Mouse (Mus musculus) layer of hippocampus, adult 18-20 months (tissue): ENCODE measurements around the gene Fkbp5. TPM values are rescaled to one million over a fixed set of nuclear protein-coding genes. Genes with fewer than 3 reads are reported as not detected.

Source experiments
- DNase-seq, 2 experiments: peaks; one replicate each; pipeline ENCODE4 v3.0.0; 2022; ENCODE audit warnings: low spot score in 2 of 2
- microRNA-seq, 2 experiments: library from miRNA; unstranded; fragments of <30 nt; microRNA quantifications; one replicate each; pipeline ENCODE4 v1.2.0; 2021
- total RNA-seq, 2 experiments: library from RNA; stranded (reverse); gene quantifications; 2 replicates each; pipeline ENCODE4 v1.2.3; 2021

Gene Fkbp5
- total RNA-seq, 2 experiments from 2014 or later: 81.9 to 84.3 TPM

GRCm38 (mm10) chr17:28349901-28350465 lies 167.3 kb downstream of the Fkbp5 start:
- DNase-seq: no peak

DNA sequence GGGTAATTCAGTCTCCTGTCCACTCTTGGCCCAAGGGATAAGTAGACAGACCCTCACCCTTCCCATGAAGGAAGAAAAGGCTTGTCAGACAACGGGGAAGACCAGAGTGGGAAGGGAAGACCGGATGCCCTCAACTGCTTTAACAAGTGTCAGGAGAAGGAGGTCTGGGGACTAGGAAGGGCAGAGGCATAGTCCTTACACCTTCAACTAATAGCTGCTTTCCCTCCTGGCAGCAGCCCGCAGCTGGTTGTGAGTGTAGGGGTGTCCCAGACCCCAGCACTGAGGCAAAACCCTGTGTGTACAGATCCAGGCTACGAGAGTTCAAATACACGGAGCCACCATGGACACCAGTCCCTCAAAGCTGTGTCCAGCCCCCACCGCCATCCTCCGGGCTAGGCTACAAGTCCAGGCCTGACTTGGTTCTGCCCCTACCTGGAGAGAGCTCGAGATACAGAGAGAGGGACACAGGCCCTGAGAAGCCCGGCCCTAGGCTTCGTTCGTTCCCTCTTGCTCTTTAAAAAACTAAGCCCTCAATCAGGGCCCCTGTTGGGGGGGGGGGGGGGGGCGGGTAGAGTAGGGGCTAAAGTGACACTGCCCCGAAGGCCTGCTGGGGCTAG lies 168.0 kb downstream of the Fkbp5 start:
- no peak for DNase-seq

Small RNA genes within 50 kb of the gene (microRNA-seq; reads per million reads assigned to microRNA genes)
- gene Gm25195 (0 reads per million in 2 experiments), gene Mir6969 (0 reads per million in 2 experiments)

Other genes with a start within 250 kb of the Fkbp5 start
- gene Fance, start 204.0 kb downstream of the Fkbp5 start, total RNA-seq: 10 to 100 TPM; 22.8 to 26.0 TPM
- 100 to 1,000 TPM; 356 to 365 TPM for gene Rpl10a, start 189.1 kb downstream of the Fkbp5 start, total RNA-seq
- 1 to 10 TPM; 2.0 to 2.4 TPM for gene Tead3, start 166.7 kb downstream of the Fkbp5 start, total RNA-seq
- not detected for gene Tulp1, start 152.3 kb downstream of the Fkbp5 start, total RNA-seq
- gene Armc12, start 13.3 kb upstream of the Fkbp5 start, total RNA-seq: not detected
- gene Clpsl2, start 31.9 kb upstream of the Fkbp5 start, total RNA-seq: not detected
- gene Clps, start 43.2 kb upstream of the Fkbp5 start, total RNA-seq: not detected
- 1 to 10 TPM; 3.8 to 3.9 TPM for gene Lhfpl5, start 58.1 kb upstream of the Fkbp5 start, total RNA-seq
- 10 to 100 TPM; 71.8 to 76.0 TPM for gene Srpk1, start 105.2 kb upstream of the Fkbp5 start, total RNA-seq
- 1 to 10 TPM; 5.4 to 6.4 TPM for gene Slc26a8, start 172.7 kb upstream of the Fkbp5 start, total RNA-seq
- 10 to 100 TPM; 75.0 to 80.5 TPM for gene Mapk14, start 173.8 kb upstream of the Fkbp5 start, total RNA-seq
- gene AC170998.1, start 208.6 kb upstream of the Fkbp5 start, total RNA-seq: 1 to 10 TPM; 2.1 to 3.1 TPM